Mouse (Mus musculus): Measurements from ENCODE around the gene Spata18. TPM values are rescaled to one million over a fixed set of nuclear protein-coding genes. Genes with fewer than 3 reads are reported as not detected.

Spata18 gene
- polyA plus RNA-seq, 1 experiment = 0.08 TPM

DNA sequence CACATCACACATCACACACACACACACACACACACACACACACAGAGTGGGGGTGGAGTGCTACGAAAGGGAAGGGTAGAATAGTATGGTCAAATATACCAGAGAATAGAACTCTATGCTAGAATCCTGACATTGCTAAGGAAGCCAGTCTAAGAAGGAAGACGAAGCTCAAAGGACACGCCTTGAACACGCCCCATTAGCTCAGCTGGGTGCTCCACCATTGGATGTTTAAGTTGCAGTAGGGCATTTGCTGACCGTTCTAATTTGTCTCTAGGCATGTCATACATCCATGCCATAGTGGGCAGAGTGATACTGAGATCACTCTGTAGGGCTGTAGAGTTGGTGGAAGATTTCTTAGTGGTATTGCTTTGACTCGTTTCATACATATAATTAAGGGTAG is 32.0 kb downstream of the Spata18 start:
- Histone ChIP-seq H3K4me1 (ENCODE audit: control insufficient read depth, insufficient read depth, low read length) (no peaks in the 10 kb centered on the region), H3K27ac (ENCODE audit: insufficient read depth, low read depth, low read length) (no peak overlapping the region), H3K4me3 (ENCODE audit: insufficient read depth, low read depth, low read length) (no peak overlapping the region), H3K36me3 (ENCODE audit: control insufficient read depth, insufficient read depth, low read length) (no peaks in the 10 kb centered on the region), H3K27me3 (replicated peaks; ENCODE audit: control insufficient read depth, insufficient read depth, low read length) (no peaks in the 10 kb centered on the region)
- no peak for DNase-seq
- TF ChIP-seq CTCF (conservative IDR thresholded peaks at IDR 0.05; ENCODE audit: insufficient read depth, insufficient read length, low read depth, low read length) = no peak
- no peak for TF ChIP-seq POLR2A (IDR thresholded peaks at IDR 0.05; ENCODE audit: low read depth, low read length)
- WGBS = 76% methylated on average over 6 of the region's 6 CpGs

DNA sequence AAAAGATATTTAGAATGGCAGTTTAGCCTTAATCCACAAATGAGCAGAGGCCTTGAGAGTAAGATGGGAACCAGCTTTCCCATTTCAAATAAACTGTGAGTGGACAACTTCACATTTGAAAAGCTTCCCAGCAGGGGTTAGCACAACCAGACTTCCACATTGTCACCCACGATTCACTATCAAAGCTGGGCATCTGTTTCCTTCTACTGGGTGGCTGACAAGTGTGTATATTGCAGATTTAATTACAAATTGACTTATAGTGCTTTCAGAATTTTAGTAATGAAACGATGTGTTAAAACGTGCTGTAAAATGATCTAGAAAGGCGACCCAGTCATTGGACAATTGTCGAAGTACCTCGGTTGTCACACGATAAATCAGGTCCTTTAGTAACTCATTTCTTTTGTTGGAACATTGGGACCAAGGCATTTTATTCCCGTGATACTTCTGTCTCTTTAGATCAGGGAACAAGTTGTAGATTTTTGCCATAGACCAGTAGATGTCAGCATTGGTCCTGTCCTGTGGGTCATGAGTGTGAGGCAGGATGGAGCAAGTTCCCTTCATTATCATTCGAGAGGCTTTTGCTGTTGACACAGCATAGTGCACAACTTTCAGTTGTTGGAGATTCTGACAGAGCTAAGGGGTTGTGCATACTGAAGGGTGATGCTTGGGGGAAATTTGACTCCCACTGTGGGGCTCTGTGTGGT is 32.7 kb downstream of the Spata18 start:
- no peak for TF ChIP-seq POLR2A (IDR thresholded peaks at IDR 0.05; ENCODE audit: low read depth, low read length)
- peak; percentile 33; the same call in 1 of the 2 replicates for TF ChIP-seq CTCF (conservative IDR thresholded peaks at IDR 0.05; ENCODE audit: insufficient read depth, insufficient read length, low read depth, low read length)
- peak; percentile 11 for DNase-seq
- H3K27ac ChIP-seq (ENCODE audit: insufficient read depth, low read depth, low read length) = no peak overlapping the region
- no peaks in the 10 kb centered on the region for H3K36me3 ChIP-seq (ENCODE audit: control insufficient read depth, insufficient read depth, low read length)
- H3K4me3 ChIP-seq (ENCODE audit: insufficient read depth, low read depth, low read length) = no peak overlapping the region
- H3K27me3 ChIP-seq (replicated peaks; ENCODE audit: control insufficient read depth, insufficient read depth, low read length) = no peaks in the 10 kb centered on the region
- WGBS = 43% methylated on average over 9 of the region's 9 CpGs
- H3K4me1 ChIP-seq (ENCODE audit: control insufficient read depth, insufficient read depth, low read length) = no peaks in the 10 kb centered on the region

DNA sequence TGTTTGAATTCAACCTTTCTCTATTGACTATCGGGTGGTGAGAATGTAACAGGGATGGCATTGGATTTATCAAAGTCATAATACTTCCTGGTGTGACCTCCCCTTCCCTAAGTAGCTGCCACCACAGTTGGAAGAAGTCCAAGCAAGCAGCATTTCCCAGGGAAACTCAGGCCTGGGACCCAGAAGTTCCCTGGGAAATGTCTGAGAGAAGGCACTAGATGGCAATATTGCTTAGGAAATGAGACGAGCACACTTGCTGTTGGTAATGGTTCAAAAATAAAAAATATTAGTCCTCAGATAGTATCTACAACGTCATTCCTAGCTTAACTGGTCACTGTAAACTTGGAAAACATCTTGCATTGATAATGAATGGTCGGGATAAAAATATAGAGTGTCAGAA is 35.0 kb downstream of the Spata18 start:
- Histone ChIP-seq H3K4me1 (ENCODE audit: control insufficient read depth, insufficient read depth, low read length) (no peaks in the 10 kb centered on the region), H3K36me3 (ENCODE audit: control insufficient read depth, insufficient read depth, low read length) (no peaks in the 10 kb centered on the region), H3K27ac (ENCODE audit: insufficient read depth, low read depth, low read length) (no peak overlapping the region), H3K4me3 (ENCODE audit: insufficient read depth, low read depth, low read length) (no peak overlapping the region), H3K27me3 (replicated peaks; ENCODE audit: control insufficient read depth, insufficient read depth, low read length) (no peaks in the 10 kb centered on the region)
- WGBS = 21% methylated on average over 4 of the region's 4 CpGs
- no peak for TF ChIP-seq POLR2A (IDR thresholded peaks at IDR 0.05; ENCODE audit: low read depth, low read length)
- TF ChIP-seq CTCF (conservative IDR thresholded peaks at IDR 0.05; ENCODE audit: insufficient read depth, insufficient read length, low read depth, low read length) = peak; percentile 34; the same call in 1 of the 2 replicates
- peak; percentile 45 for DNase-seq

GRCm38 (mm10) chr5:73688576-73688975 is 37.4 kb downstream of the Spata18 start:
- Histone ChIP-seq H3K4me1 (ENCODE audit: control insufficient read depth, insufficient read depth, low read length) (no peaks in the 10 kb centered on the region), H3K4me3 (ENCODE audit: insufficient read depth, low read depth, low read length) (no peak overlapping the region), H3K36me3 (ENCODE audit: control insufficient read depth, insufficient read depth, low read length) (no peaks in the 10 kb centered on the region), H3K27me3 (replicated peaks; ENCODE audit: control insufficient read depth, insufficient read depth, low read length) (no peaks in the 10 kb centered on the region), H3K27ac (ENCODE audit: insufficient read depth, low read depth, low read length) (no peak overlapping the region)
- 89% methylated on average over 1 of the region's 1 CpGs for WGBS
- no peak for TF ChIP-seq CTCF (conservative IDR thresholded peaks at IDR 0.05; ENCODE audit: insufficient read depth, insufficient read length, low read depth, low read length)
- TF ChIP-seq POLR2A (IDR thresholded peaks at IDR 0.05; ENCODE audit: low read depth, low read length) = no peak
- DNase-seq = no peak

GRCm38 (mm10) chr5:73690146-73690545 is 39.0 kb downstream of the Spata18 start:
- H3K27me3 ChIP-seq (replicated peaks; ENCODE audit: control insufficient read depth, insufficient read depth, low read length) = no peaks in the 10 kb centered on the region
- no peaks in the 10 kb centered on the region for H3K4me1 ChIP-seq (ENCODE audit: control insufficient read depth, insufficient read depth, low read length)
- no peak for DNase-seq
- no peaks in the 10 kb centered on the region for H3K36me3 ChIP-seq (ENCODE audit: control insufficient read depth, insufficient read depth, low read length)
- no peak overlapping the region for H3K4me3 ChIP-seq (ENCODE audit: insufficient read depth, low read depth, low read length)
- no peak overlapping the region for H3K27ac ChIP-seq (ENCODE audit: insufficient read depth, low read depth, low read length)
- no peak for TF ChIP-seq CTCF (conservative IDR thresholded peaks at IDR 0.05; ENCODE audit: insufficient read depth, insufficient read length, low read depth, low read length)
- TF ChIP-seq POLR2A (IDR thresholded peaks at IDR 0.05; ENCODE audit: low read depth, low read length) = no peak
- 68% methylated on average over 2 of the region's 2 CpGs for WGBS

DNA sequence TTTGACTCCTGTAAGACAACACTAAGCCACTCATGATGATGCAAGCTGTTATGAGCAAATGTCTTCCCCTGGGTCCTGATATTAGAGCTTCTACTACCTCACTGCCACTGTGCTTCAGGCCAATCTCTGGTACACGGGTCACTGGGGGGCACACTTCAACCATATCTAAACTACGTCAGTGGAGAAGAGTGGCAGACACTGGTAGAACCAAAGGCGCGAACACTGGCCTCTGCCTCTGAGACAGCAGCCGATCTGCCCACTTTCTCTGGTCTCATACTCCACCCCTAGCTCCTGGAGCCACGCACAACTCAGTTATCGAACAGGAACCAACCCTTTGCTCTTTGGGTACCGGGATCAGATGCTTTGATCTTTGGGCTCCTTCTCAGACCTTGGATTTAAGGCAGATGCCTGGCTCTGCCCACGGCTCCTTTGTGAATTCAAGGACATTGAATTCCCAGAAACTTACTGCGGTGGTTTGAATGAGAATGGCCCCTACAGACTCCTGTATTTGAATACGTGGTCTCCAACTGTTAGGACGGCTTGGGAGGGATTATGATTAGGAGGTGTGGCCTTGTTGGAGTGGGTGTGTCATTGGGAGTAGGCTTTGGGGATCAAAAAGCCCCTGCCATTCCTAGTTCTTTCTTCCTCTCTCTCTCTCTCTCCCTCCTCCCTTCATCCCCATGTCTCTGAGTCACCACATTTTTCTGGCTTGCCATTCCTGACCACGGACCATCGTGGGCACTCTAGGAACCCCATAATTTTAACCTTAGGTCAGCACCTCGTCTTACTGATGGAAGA is 40.7 kb downstream of the Spata18 start:
- no peak overlapping the region for H3K27ac ChIP-seq (ENCODE audit: insufficient read depth, low read depth, low read length)
- H3K27me3 ChIP-seq (replicated peaks; ENCODE audit: control insufficient read depth, insufficient read depth, low read length) = no peaks in the 10 kb centered on the region
- 57% methylated on average over 15 of the region's 15 CpGs for WGBS
- H3K4me1 ChIP-seq (ENCODE audit: control insufficient read depth, insufficient read depth, low read length) = no peaks in the 10 kb centered on the region
- H3K4me3 ChIP-seq (ENCODE audit: insufficient read depth, low read depth, low read length) = no peak overlapping the region
- H3K36me3 ChIP-seq (ENCODE audit: control insufficient read depth, insufficient read depth, low read length) = no peaks in the 10 kb centered on the region
- DNase-seq = no peak
- TF ChIP-seq CTCF (conservative IDR thresholded peaks at IDR 0.05; ENCODE audit: insufficient read depth, insufficient read length, low read depth, low read length) (no peak), POLR2A (IDR thresholded peaks at IDR 0.05; ENCODE audit: low read depth, low read length) (no peak)

- Histone ChIP-seq H3K36me3 (ENCODE audit: control insufficient read depth, insufficient read depth, low read length) (no peaks in the 10 kb centered on the region), H3K4me3 (ENCODE audit: insufficient read depth, low read depth, low read length) (no peak overlapping the region), H3K27me3 (replicated peaks; ENCODE audit: control insufficient read depth, insufficient read depth, low read length) (no peaks in the 10 kb centered on the region), H3K27ac (ENCODE audit: insufficient read depth, low read depth, low read length) (no peak overlapping the region), H3K4me1 (ENCODE audit: control insufficient read depth, insufficient read depth, low read length) (no peaks in the 10 kb centered on the region)
- TF ChIP-seq POLR2A (IDR thresholded peaks at IDR 0.05; ENCODE audit: low read depth, low read length) (no peak), CTCF (conservative IDR thresholded peaks at IDR 0.05; ENCODE audit: insufficient read depth, insufficient read length, low read depth, low read length) (no peak)
- WGBS = 79% methylated on average over 1 of the region's 1 CpGs
- no peak for DNase-seq
These were observed 42.6 kb downstream of the Spata18 start for GRCm38 (mm10) chr5:73693778-73694177.
